Mouse (Mus musculus): Measurements from ENCODE around the gene Abca1. TPM values are rescaled to one million over a fixed set of nuclear protein-coding genes. Genes with fewer than 3 reads are reported as not detected.

Abca1 gene
- total RNA-seq (2014; rRNA removed) (43.5 and 49.5 TPM in 2 replicates), polyA plus RNA-seq (2015; fragmentation: Nextera tagmentation; extraction: Ambion mirVana) (8.8 TPM in 2 replicates)

GRCm38 (mm10) chr4:53159767-53160166 lies at the start of gene Abca1:
Gene Abca1 (minus strand): TSS chr4:53159895.
- Histone ChIP-seq H3K9me3 (ENCODE audit: low read length) (no peaks in the 10 kb centered on the region), H3K4me2 (ENCODE audit: low read depth, low read length) (peak within 1 kb of the TSS; percentile 75), H3K9ac (replicated peaks; ENCODE audit: low read length) (peak within 1 kb of the TSS; percentile 74), H3K27me3 (ENCODE audit: insufficient read depth, low read length) (no peaks in the 10 kb centered on the region), H3K4me1 (ENCODE audit: insufficient read depth, low read length) (0 out of 2 replicates have a peak, but pooled peaks cover 5% of the 10 kb centered on the region), H3K4me3 (ENCODE audit: low read length) (peak within 1 kb of the TSS; percentile 64), H3K36me3 (ENCODE audit: insufficient read depth, low read length) (no peaks in the 10 kb centered on the region), H3K27ac (peak within 1 kb of the TSS; percentile 80)
- TF ChIP-seq CTCF (IDR thresholded peaks at IDR 0.05; ENCODE audit: low read depth): no peak
- under 1% methylated on average over 37 of the region's 37 CpGs for WGBS
- ATAC-seq (peak; percentile 96), DNase-seq (ENCODE audit: low spot score) (peak; percentile 94)

- ATAC-seq (no peak), DNase-seq (ENCODE audit: low spot score) (no peak)
- no peak for TF ChIP-seq CTCF (IDR thresholded peaks at IDR 0.05; ENCODE audit: low read depth)
- Histone ChIP-seq H3K4me2 (ENCODE audit: low read depth, low read length) (no peak overlapping the region), H3K4me3 (ENCODE audit: low read length) (no peak overlapping the region), H3K27ac (no peak overlapping the region), H3K27me3 (ENCODE audit: insufficient read depth, low read length) (no peaks in the 10 kb centered on the region), H3K36me3 (ENCODE audit: insufficient read depth, low read length) (no peaks in the 10 kb centered on the region), H3K9me3 (ENCODE audit: low read length) (no peaks in the 10 kb centered on the region), H3K9ac (replicated peaks; ENCODE audit: low read length) (no peak overlapping the region), H3K4me1 (ENCODE audit: insufficient read depth, low read length) (no peaks in the 10 kb centered on the region)
- 71% methylated on average over 7 of the region's 7 CpGs for WGBS
Observed at GRCm38 (mm10) chr4:53204482-53204881, 44.8 kb upstream of the Abca1 start.

GRCm38 (mm10) chr4:53203595-53204400 lies 44.1 kb upstream of the Abca1 start:
- Histone ChIP-seq H3K36me3 (ENCODE audit: insufficient read depth, low read length) (no peaks in the 10 kb centered on the region), H3K4me2 (ENCODE audit: low read depth, low read length) (no peak overlapping the region), H3K9ac (replicated peaks; ENCODE audit: low read length) (no peak overlapping the region), H3K27me3 (ENCODE audit: insufficient read depth, low read length) (no peaks in the 10 kb centered on the region), H3K4me3 (ENCODE audit: low read length) (no peak overlapping the region), H3K4me1 (ENCODE audit: insufficient read depth, low read length) (no peaks in the 10 kb centered on the region), H3K9me3 (ENCODE audit: low read length) (no peaks in the 10 kb centered on the region), H3K27ac (no peak overlapping the region)
- WGBS: 55% methylated on average over 15 of the region's 15 CpGs
- TF ChIP-seq CTCF (IDR thresholded peaks at IDR 0.05; ENCODE audit: low read depth): no peak
- ATAC-seq (0 out of 2 replicates have a peak, but pooled peaks have one; percentile 45), DNase-seq (ENCODE audit: low spot score) (peak; percentile 37)

- Histone ChIP-seq H3K27ac (no peak overlapping the region), H3K27me3 (ENCODE audit: insufficient read depth, low read length) (no peaks in the 10 kb centered on the region), H3K4me2 (ENCODE audit: low read depth, low read length) (no peak overlapping the region), H3K4me1 (ENCODE audit: insufficient read depth, low read length) (peaks cover 7% of the 10 kb centered on the region; the same call in 1 of the 2 replicates), H3K36me3 (ENCODE audit: insufficient read depth, low read length) (no peaks in the 10 kb centered on the region), H3K9ac (replicated peaks; ENCODE audit: low read length) (no peak overlapping the region), H3K4me3 (ENCODE audit: low read length) (no peak overlapping the region), H3K9me3 (ENCODE audit: low read length) (no peaks in the 10 kb centered on the region)
- no peak for TF ChIP-seq CTCF (IDR thresholded peaks at IDR 0.05; ENCODE audit: low read depth)
- ATAC-seq: no peak
- 96% methylated on average over 1 of the region's 1 CpGs for WGBS
- DNase-seq (ENCODE audit: low spot score): no peak
Observed at GRCm38 (mm10) chr4:53200276-53200675, 40.6 kb upstream of the Abca1 start.

GRCm38 (mm10) chr4:53197842-53198241 lies 38.1 kb upstream of the Abca1 start:
- TF ChIP-seq CTCF (IDR thresholded peaks at IDR 0.05; ENCODE audit: low read depth): no peak
- Histone ChIP-seq H3K27ac (no peak overlapping the region), H3K4me1 (ENCODE audit: insufficient read depth, low read length) (peaks cover 7% of the 10 kb centered on the region; the same call in 1 of the 2 replicates), H3K36me3 (ENCODE audit: insufficient read depth, low read length) (no peaks in the 10 kb centered on the region), H3K4me2 (ENCODE audit: low read depth, low read length) (no peak overlapping the region), H3K27me3 (ENCODE audit: insufficient read depth, low read length) (no peaks in the 10 kb centered on the region), H3K9me3 (ENCODE audit: low read length) (no peaks in the 10 kb centered on the region), H3K4me3 (ENCODE audit: low read length) (no peak overlapping the region), H3K9ac (replicated peaks; ENCODE audit: low read length) (no peak overlapping the region)
- ATAC-seq (no peak), DNase-seq (ENCODE audit: low spot score) (no peak)
- 86% methylated on average over 4 of the region's 4 CpGs for WGBS

GRCm38 (mm10) chr4:53196058-53196771 lies 36.5 kb upstream of the Abca1 start:
- no peaks in the 10 kb centered on the region for H3K9me3 ChIP-seq (ENCODE audit: low read length)
- ATAC-seq (peak; percentile 98), DNase-seq (ENCODE audit: low spot score) (peak; percentile 96)
- H3K27ac ChIP-seq: peak overlapping the region; percentile 77
- peaks cover 7% of the 10 kb centered on the region; the same call in 1 of the 2 replicates for H3K4me1 ChIP-seq (ENCODE audit: insufficient read depth, low read length)
- H3K4me2 ChIP-seq (ENCODE audit: low read depth, low read length): peak overlapping the region; percentile 62
- H3K9ac ChIP-seq (replicated peaks; ENCODE audit: low read length): peak overlapping the region; percentile 47
- no peaks in the 10 kb centered on the region for H3K36me3 ChIP-seq (ENCODE audit: insufficient read depth, low read length)
- TF ChIP-seq CTCF (IDR thresholded peaks at IDR 0.05; ENCODE audit: low read depth): no peak
- H3K4me3 ChIP-seq (ENCODE audit: low read length): peak overlapping the region; percentile 34
- 12% methylated on average over 24 of the region's 24 CpGs for WGBS
- no peaks in the 10 kb centered on the region for H3K27me3 ChIP-seq (ENCODE audit: insufficient read depth, low read length)

Measured in hindbrain, postnatal 0 days (tissue).